Mouse (Mus musculus) embryonic facial prominence, embryonic 14.5 days (tissue): ENCODE results near the gene Astn2. TPM values are rescaled to one million over a fixed set of nuclear protein-coding genes. Genes with fewer than 3 reads are reported as not detected.
"Not testable (repeated sequence)": the region's sequence is repeated elsewhere in the genome, so short reads cannot be mapped to it uniquely, and the experiment has no call there.

Experiments
- ATAC-seq: fragments of 200-750 bp; cut with Nextera tagmentation; 2 replicates; pipeline ENCODE4 v1.8.0; 2017; ENCODE audit warnings: low read depth, moderate number of reproducible peaks, moderate TSS enrichment
- DNase-seq: peaks from one replicate; pipeline ENCODE4 v3.0.0-alpha.2; 2015; ENCODE audit warnings: low spot score
- H3K27ac ChIP-seq: fragments of 300-500 bp; sonication (generic); replicated peaks from 2 replicates; pipeline ENCODE4 v1.5.1; 2014; ENCODE audit warnings: low read depth, mild to moderate bottlenecking, low read length, moderate library complexity
- H3K27me3 ChIP-seq: fragments of 300-500 bp; sonication (generic); replicated peaks from 2 replicates; pipeline ENCODE4 v1.6.1; 2014; ENCODE audit warnings: low read length; ENCODE audit not compliant: control insufficient read depth, insufficient read depth
- H3K36me3 ChIP-seq: fragments of 300-500 bp; sonication (generic); 2 replicates; pipeline ENCODE4 v1.6.1; 2014; ENCODE audit warnings: low read length, mixed read lengths; ENCODE audit not compliant: control insufficient read depth, insufficient read depth
- H3K4me1 ChIP-seq: fragments of 300-500 bp; sonication (generic); 2 replicates; pipeline ENCODE4 v1.6.1; 2014; ENCODE audit warnings: antibody characterized with exemption, low read length; ENCODE audit not compliant: control insufficient read depth, insufficient read depth
- H3K4me2 ChIP-seq: fragments of 300-500 bp; sonication (generic); 2 replicates; pipeline ENCODE4 v1.6.1; 2014; ENCODE audit warnings: low read depth, mild to moderate bottlenecking, low read length, moderate library complexity, mixed read lengths
- H3K4me3 ChIP-seq: fragments of 300-500 bp; sonication (generic); 2 replicates; pipeline ENCODE4 v1.5.1; 2014; ENCODE audit warnings: low read depth, mild to moderate bottlenecking, low read length
- H3K9ac ChIP-seq: fragments of 300-500 bp; sonication (generic); 2 replicates; pipeline ENCODE4 v1.6.1; 2014; ENCODE audit warnings: low read depth, mild to moderate bottlenecking, low read length, moderate library complexity, mixed read lengths
- H3K9me3 ChIP-seq: fragments of 300-500 bp; sonication (generic); 2 replicates; pipeline ENCODE4 v1.6.1; 2016; ENCODE audit warnings: low read length; ENCODE audit not compliant: control insufficient read depth
- WGBS: fragments of 180-500 bp; shearing (Covaris S2); extraction: QIAGEN DNeasy Blood & Tissue Kit; methylation state at CpG from one replicate; pipeline ENCODE4 v1.1.7; 2014; 5-methylcytosine and 5-hydroxymethylcytosine counted together
- polyA plus RNA-seq: library from polyadenylated mRNA; unstranded; fragments of >200 nt; fragmentation: Nextera tagmentation; extraction: Ambion mirVana; gene quantifications from 2 replicates; pipeline ENCODE4 v1.2.1, GENCODE M21; 2014

The Astn2 gene
- polyA plus RNA-seq, 1 experiment from 2014 or later = 1.0 TPM

GRCm38 (mm10) chr4:65695241-65695640 lies 709.2 kb downstream of the Astn2 start:
- Histone ChIP-seq H3K4me3 (no peak overlapping the region), H3K4me2 (no peak overlapping the region), H3K27ac (no peak overlapping the region), H3K27me3 (no peaks in the 10 kb centered on the region), H3K9me3 (no peaks in the 10 kb centered on the region), H3K4me1 (no peaks in the 10 kb centered on the region), H3K36me3 (no peaks in the 10 kb centered on the region), H3K9ac (no peak overlapping the region)
- WGBS = 82% methylated on average over 5 of the region's 5 CpGs
- ATAC-seq (no peak), DNase-seq (no peak)

GRCm38 (mm10) chr4:65694011-65694410 lies 710.4 kb downstream of the Astn2 start:
- Histone ChIP-seq H3K4me3 (no peak overlapping the region), H3K9ac (no peak overlapping the region), H3K4me1 (no peaks in the 10 kb centered on the region), H3K27ac (no peak overlapping the region), H3K36me3 (no peaks in the 10 kb centered on the region), H3K4me2 (no peak overlapping the region), H3K27me3 (no peaks in the 10 kb centered on the region), H3K9me3 (no peaks in the 10 kb centered on the region)
- no peak for DNase-seq
- ATAC-seq = no peak
- WGBS = 89% methylated on average over 5 of the region's 5 CpGs

- WGBS = 25% methylated on average over 1 of the region's 1 CpGs
- DNase-seq = no peak
- no peak overlapping the region for H3K27ac ChIP-seq
- no peaks in the 10 kb centered on the region for H3K27me3 ChIP-seq
- H3K4me2 ChIP-seq = no peak overlapping the region
- H3K4me1 ChIP-seq = no peaks in the 10 kb centered on the region
- no peak overlapping the region for H3K4me3 ChIP-seq
- H3K36me3 ChIP-seq = no peaks in the 10 kb centered on the region
- no peak for ATAC-seq
- no peak overlapping the region for H3K9ac ChIP-seq
- H3K9me3 ChIP-seq = no peaks in the 10 kb centered on the region
Measured at GRCm38 (mm10) chr4:65687006-65687723, 717.2 kb downstream of the Astn2 start.

- Histone ChIP-seq H3K9me3 (no peaks in the 10 kb centered on the region), H3K9ac (no peak overlapping the region), H3K4me1 (no peaks in the 10 kb centered on the region), H3K27ac (no peak overlapping the region), H3K36me3 (no peaks in the 10 kb centered on the region), H3K4me3 (no peak overlapping the region), H3K27me3 (no peaks in the 10 kb centered on the region), H3K4me2 (no peak overlapping the region)
- DNase-seq = peak; percentile 23
- peak; percentile 53 for ATAC-seq
- 47% methylated on average over 3 of the region's 3 CpGs for WGBS
Measured at GRCm38 (mm10) chr4:65686258-65687005, 718.0 kb downstream of the Astn2 start.

- 80% methylated on average over 3 of the region's 3 CpGs for WGBS
Measured at GRCm38 (mm10) chr4:65684401-65684800, 720.0 kb downstream of the Astn2 start.

GRCm38 (mm10) chr4:65679786-65680185 lies 724.6 kb downstream of the Astn2 start:
- H3K27ac ChIP-seq, H3K4me1 ChIP-seq, DNase-seq, H3K36me3 ChIP-seq, H3K27me3 ChIP-seq, H3K9me3 ChIP-seq, H3K4me2 ChIP-seq, ATAC-seq, H3K9ac ChIP-seq, H3K4me3 ChIP-seq: not testable (repeated sequence)
- whole genome bisulfite sequencing = 42% methylated on average over 2 of the region's 2 CpGs

More at GRCm38 (mm10) chr4:65684401-65684800, 720.0 kb downstream of the Astn2 start:
- Histone ChIP-seq H3K27me3 (no peaks in the 10 kb centered on the region), H3K9ac (no peak overlapping the region), H3K4me1 (no peaks in the 10 kb centered on the region), H3K4me3 (no peak overlapping the region), H3K36me3 (no peaks in the 10 kb centered on the region), H3K27ac (no peak overlapping the region), H3K9me3 (no peaks in the 10 kb centered on the region), H3K4me2 (no peak overlapping the region)
- ATAC-seq (no peak), DNase-seq (no peak)

GRCm38 (mm10) chr4:65678929-65679328 lies 725.5 kb downstream of the Astn2 start:
- DNase-seq (no peak), ATAC-seq (no peak)
- Histone ChIP-seq H3K4me1 (no peaks in the 10 kb centered on the region), H3K9ac (no peak overlapping the region), H3K27me3 (no peaks in the 10 kb centered on the region), H3K27ac (no peak overlapping the region), H3K4me2 (no peak overlapping the region), H3K4me3 (no peak overlapping the region), H3K9me3 (no peaks in the 10 kb centered on the region), H3K36me3 (no peaks in the 10 kb centered on the region)
- 28% methylated on average over 5 of the region's 5 CpGs for WGBS

- Histone ChIP-seq H3K9me3 (no peaks in the 10 kb centered on the region), H3K27me3 (no peaks in the 10 kb centered on the region), H3K27ac (no peak overlapping the region), H3K36me3 (no peaks in the 10 kb centered on the region), H3K9ac (no peak overlapping the region), H3K4me3 (no peak overlapping the region), H3K4me1 (no peaks in the 10 kb centered on the region), H3K4me2 (no peak overlapping the region)
- 67% methylated on average over 5 of the region's 5 CpGs for WGBS
- ATAC-seq (no peak), DNase-seq (no peak)
Measured at GRCm38 (mm10) chr4:65678495-65678894, 725.9 kb downstream of the Astn2 start.
